Mouse (Mus musculus) cerebellum, adult 8-10 months (tissue): ENCODE measurements around the gene Pid1.
"Not testable (repeated sequence)": the region's sequence is repeated elsewhere in the genome, so short reads cannot be mapped to it uniquely, and the experiment has no call there.

Source experiments
- DNase-seq: peaks from one replicate; pipeline ENCODE4 v3.0.0; 2022

Gene Pid1

DNA sequence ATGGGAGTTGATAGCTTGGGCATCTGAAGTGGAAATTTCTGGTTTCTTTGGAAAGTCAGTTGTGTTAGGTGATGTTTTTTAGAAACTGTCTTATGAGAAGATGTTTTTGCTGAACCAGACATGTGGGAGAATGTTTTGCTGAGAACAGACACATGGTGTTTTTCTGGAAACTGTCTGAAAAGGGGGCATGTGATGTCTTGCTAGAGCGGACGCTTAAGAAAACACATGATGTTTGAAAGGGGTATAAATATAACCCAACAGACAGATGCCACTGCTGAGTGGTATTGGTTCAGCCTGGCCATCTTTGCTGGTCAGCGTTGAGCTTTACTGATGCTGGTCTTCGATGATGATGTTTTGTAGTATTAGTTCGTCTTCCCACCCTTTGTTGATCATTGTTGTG is 6.8 kb downstream of the Pid1 start:
- no peak for DNase-seq

DNA sequence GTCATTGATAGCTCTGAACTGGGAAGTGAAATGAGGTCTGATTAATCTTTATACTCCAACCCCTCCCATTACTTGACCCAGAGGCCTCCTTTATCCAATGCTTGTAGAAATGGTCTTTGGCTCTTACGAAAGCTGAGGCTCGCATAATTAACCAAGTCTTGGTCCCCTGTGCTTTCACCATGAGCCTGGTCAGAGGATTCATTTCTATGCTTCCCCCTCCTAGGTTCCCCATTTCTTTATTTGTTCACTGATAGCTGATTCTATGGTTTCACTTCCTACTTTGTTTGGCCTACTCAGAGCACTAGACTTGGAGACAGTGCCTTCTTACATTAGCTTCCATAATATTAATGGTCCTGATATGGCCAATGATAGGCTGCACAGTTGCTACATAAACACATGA is 13.7 kb downstream of the Pid1 start:
- no peak for DNase-seq

DNA sequence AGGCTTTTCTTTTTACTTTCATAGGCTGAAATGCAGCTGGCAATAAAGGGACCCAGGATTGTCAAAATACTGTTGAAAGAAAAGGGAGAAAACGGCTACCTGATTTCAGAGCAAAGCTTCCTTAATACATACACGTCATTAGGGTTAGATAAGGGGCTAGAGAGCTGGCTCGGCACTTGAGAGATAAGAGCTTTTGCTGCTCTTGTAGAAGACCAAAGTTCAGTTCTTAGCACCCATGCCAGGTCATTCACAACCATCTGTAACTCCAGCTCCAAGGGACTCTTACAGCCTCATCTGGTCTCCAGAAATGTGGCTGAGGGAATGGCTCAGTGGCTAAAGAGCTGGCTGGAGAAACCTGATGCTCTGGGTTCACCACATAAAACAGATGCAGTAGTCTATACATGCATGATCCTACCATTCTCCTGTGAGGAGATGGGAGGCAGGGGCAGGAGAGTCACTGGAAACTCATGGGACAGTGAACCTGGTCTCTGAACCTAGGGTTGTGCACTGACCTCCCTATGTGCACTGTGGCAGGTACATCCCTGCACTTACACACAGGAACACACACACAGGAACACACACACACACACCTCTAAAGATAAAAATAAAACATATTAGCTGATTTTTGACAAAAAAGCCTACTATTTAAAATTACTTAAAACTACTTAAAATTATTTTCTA is 16.0 kb downstream of the Pid1 start:
- no peak for DNase-seq

DNA sequence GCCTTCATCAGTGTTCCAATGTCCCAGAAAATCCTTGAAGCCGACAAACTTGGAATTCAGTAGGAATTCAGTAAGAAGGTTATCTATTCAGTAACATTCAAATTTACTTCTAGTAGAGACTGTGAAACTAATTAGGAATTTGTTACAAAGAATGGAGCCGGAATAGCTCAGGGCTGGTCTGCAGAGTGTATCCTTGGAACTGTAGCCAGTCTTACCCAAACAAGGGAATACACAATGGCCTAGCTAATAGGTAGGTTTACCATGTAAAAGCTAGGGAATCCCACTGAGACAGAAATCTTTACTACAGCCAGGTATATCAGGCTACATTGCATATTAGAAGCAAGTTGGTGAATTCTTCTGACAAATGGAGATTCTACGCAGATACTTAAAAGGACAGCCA is 31.2 kb downstream of the Pid1 start:
- DNase-seq = not testable (repeated sequence)

DNA sequence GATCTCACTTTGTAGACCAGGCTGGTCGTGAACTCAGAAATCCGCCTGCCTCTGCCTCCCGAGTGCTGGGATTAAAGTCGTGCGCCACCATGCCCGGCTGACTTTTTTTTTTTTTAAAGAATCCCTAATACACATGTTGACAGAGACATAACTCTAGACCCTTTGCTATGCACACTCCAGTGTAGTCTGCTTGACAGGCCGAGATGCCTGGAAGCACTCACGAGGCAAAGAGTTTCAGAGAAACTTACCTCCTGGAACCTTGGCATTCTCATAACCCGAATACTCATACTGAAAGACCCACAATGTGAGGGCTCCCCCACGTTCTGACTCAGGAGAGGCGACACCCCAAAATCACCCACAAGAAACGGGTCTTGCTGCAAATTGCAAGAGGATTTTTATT is 32.1 kb downstream of the Pid1 start:
- DNase-seq = not testable (repeated sequence)

DNA sequence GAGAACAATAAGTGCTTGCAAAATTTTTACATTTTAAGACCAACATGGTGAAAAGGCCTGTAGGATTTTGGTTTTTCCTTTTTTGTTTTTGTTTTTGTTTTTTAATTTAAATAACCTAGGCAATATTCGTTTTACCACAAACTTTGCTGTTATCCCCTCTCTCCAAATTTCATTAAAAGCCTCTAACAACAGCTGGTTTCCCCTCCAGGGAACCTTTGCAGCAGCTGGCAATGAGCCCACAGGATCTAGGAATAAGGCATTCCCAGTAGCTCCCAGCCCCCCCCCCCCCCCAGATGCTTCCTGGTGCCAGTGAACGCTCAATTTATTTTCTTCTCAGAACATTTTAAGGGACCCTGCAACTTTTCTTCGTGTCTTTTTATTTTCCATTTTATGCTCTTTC is 38.7 kb downstream of the Pid1 start:
- DNase-seq = no peak

DNA sequence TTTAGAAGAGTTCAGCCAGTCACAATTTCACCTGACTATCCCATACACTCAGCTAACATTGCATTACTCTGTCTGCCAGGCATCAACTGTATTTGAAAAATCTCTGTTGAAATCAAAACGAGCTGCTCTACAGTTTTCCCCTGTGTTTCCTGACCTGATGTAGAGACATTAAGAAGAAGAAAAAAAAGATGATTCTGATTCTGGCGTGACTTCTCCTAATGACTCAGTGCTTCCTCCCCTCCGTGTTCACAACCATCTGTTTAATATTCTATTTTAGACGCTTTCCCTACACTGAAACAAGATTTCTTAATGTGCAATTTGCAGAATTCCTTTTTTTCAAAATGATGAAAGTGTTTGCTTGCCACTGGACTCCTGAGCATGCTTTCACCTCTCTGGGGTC is 42.7 kb downstream of the Pid1 start:
- DNase-seq = peak; percentile 17

DNA sequence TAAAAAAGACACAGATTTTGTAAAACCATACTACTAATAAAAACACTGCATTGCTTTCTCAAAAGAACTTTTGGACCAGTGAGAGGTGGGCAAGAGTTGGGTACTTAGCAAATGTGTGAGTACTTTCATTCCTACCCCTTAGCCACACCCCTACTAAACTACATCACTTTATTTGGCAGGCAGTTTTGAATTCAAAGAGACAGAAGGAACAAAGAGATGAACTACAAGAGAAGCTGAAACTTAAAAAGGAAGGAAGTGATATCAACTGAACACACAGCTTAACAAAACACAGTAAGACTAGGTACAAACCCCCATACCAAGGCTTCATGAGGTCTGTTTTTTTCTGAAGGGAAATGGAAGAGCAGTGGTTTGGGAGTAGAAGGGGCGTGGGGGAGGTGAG is 45.4 kb downstream of the Pid1 start:
- no peak for DNase-seq

DNA sequence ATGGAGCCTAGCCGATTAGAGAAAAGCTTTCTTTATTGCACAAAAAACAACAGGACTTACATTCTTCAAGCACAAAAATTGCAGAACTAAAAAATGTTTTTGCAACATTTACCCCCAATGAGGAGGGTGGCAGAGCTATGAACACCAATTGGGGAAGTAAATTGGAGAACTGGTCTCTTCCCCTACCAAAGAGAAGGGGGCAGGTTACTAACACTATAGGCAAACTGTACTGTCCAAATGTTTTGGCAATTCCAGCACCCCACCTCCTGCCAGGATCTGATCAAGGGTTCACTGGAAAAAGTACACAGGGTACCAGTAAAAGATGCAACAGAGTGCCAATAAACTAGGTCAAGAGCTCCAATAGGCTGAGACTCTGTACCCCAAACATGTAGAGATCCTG is 46.2 kb downstream of the Pid1 start:
- DNase-seq = no peak

DNA sequence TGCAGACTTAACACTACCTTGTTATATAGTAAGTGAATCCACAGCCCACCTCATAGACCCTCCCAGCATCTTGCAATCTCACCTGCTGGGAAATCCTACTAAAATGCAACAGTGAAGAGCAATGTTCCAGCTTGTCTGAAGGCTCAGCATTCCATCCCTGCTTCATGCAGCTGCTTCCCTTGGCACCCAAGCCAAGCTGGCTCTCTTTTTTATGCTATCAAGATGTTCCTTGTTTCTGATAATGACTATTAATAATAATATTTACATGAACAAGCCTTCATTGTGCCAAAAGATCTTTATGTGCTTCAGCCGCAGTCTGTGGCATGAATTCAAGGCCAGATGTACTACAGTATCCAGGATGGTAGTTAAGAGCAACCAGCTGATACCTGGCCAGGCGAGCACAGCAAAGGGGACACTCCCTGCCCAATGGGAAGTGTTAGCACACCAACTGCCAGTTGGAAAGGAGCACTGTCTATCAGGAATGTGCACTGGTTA is 54.0 kb downstream of the Pid1 start:
- DNase-seq = no peak

DNA sequence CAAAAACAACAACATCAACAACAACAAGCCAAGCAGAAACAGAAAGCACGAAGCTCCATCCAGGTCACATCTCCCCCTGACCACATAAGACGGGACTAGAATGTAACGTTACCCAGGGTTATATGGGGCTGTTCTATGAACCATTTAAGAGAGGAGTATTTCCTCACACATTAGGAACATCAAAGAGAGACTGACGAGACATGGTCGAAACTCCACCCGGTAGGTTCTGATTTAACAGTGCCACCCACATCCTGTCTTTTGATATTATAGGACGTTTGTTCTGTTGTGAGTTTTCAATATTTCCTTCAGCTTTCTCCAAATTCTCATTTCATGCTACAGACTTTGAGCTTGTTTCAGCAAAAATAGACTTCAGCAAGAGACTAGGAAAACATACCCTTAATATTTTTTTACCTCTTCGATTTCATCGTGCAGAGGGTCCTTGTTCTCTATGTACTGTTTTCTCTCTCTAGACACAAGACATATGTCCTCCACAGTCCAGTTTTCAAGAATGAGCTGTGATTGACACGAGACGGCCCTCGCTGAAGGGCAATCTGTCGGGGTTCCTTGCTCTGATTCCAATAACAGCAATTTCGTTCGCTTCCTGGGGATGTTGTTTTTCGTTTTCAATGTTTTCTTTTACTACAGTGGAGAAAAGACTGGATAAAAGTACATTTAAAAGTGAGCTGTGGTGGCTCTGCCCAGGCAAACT is 58.1 kb downstream of the Pid1 start:
- DNase-seq = no peak

DNA sequence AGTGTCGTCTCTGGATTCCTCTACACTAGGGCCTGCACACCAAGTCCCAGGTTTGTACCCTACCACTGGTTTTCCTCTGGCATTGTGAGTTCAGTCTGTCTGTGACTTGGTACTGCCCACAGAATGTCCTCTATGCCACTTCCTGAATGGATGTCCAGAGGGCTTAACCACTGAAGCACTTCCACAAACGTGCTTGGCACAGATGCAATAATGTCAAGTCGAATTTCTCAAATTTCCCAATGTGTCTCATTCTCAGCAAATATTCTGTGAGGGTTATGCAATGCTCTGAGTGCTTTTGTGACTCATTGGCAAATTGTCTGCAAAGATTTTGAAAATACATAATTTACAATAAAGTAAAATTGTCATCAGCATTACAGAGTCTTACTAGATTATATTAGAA is 61.2 kb downstream of the Pid1 start:
- DNase-seq = no peak

DNA sequence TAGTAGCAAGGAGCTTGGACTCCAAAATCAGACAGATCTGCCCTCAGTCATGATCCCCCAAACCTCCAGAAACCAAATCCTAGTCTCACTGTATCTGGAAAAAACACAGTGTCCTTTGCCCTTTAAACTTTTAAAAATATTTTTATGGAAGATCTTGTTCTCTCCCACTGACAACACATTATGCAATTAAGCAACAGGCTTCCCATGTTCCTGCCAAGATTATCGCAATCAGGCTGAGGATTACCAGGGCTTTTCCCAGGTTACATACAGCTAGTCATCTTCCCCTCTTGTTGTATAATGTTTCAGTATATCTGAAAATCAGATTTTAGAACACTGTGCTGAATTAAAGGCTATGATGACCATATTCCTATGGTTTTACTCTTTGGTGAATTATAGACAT is 64.3 kb downstream of the Pid1 start:
- no peak for DNase-seq

DNA sequence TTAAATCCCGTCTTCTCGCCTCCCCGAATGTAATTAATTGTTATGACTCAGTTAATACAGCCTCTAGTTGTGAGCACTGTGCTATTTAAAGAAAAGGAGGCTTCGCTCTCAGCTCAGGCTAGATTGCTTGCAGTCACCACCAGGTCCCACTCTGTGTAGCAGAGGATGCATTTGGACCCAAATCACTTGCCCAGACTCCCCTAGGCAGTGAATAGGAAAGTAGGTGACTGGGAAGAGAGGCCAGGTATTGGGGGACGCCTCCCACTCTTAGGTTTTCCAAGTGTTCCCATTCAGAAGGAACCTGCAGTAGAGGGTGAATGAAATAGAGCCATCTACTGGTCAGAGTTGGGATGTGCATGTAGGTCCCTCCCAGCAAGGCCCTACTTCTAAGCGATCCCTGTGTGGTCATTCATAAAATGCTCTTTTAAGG is 77.3 kb downstream of the Pid1 start:
- peak; percentile 83 for DNase-seq

DNA sequence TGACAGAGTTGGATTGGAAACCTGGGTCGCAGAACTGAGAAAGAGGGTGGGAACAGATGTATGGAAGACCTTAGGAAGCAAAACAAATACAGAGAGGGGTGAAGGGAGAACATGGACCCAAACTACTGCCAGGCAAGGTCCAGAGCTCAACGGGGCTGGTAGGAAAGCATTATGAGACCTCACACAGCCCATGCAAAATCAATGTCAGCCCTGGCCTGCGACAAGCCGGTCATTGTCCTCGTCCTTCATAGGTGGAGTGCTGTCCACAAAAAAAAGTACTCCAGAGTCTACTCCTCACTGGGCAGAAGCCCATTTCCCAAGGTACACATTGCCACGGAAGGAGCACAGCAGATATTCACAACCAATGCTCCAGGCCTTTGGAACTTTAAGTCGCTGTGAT is 78.4 kb downstream of the Pid1 start:
- no peak for DNase-seq

DNA sequence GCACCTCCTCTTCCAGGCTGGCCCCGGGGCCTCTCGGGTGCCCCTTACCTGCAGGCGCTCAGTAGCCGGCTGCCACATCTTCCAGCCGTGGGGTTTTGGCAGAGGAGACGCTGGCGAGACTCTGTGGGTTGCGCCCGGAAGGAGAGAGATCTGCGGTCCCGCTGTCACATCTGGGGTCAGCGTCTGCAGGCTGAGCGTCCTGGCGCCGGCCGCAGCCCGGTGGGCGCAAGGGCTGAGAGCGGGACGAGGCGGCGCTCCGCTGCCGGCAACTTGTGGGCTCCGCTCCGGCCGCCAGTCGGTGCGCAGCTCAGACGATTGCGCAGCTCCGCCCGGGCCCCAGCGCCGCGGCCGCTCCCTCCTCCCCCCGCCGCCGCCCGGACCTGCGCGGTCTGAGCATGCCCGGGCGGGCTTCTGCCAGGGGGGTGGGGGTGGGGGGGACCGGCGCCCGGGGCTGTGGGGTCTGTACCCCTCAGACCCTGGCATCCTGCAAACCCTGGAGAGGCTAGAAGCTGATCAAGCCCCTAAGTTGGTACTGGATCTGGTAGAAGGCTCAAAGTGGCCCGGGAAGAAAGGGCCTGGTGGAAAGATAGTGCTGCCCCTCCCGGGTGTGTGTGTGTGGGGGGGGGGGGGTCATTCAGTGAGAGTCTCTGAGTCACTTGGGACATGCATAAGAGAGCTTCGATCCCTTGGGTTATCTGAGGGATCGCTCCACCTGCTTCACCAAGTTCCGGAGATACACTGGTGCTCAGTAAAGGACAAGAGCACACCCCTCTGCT is 79.5 kb downstream of the Pid1 start:
- DNase-seq = peak; percentile 73

DNA sequence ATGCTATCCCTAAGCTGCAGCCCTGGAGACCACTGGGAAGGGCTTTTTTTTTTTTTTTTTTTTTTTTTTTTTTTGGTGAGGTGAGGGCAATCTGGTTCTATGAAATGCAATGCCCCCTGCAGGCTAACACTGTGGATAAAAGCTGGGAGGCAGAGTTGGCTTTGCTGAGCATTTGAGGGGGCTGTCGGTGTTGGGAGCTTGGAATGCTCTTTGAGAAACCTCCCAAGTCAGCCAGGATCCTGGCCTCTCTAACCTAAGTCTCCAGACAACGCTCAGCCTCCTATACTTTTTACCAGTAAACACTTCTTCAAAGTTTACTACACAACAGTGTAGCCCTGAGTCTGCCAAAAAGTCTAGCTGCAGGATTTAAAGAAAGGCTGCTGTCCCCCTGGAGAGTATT is 80.9 kb downstream of the Pid1 start:
- peak; percentile 27 for DNase-seq

DNA sequence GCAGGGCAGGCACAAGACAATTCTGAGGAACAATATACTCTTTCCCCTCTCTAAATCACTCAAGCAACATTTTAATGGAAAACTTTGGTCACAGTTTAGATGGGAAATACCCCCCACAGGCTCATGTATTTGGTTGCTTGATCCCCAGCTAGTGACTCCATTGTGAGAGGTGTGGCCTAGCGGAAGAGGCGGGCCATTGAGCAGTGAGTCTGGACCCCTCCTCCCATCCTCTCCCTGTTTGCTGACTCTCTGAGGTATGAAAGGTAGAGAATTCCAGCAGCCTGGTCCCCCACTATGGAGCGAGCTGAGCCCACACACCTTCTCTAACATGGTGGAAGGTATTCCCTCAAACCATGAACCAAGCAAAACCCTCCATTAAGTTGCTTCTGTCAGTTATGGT is 83.8 kb downstream of the Pid1 start:
- no peak for DNase-seq

DNA sequence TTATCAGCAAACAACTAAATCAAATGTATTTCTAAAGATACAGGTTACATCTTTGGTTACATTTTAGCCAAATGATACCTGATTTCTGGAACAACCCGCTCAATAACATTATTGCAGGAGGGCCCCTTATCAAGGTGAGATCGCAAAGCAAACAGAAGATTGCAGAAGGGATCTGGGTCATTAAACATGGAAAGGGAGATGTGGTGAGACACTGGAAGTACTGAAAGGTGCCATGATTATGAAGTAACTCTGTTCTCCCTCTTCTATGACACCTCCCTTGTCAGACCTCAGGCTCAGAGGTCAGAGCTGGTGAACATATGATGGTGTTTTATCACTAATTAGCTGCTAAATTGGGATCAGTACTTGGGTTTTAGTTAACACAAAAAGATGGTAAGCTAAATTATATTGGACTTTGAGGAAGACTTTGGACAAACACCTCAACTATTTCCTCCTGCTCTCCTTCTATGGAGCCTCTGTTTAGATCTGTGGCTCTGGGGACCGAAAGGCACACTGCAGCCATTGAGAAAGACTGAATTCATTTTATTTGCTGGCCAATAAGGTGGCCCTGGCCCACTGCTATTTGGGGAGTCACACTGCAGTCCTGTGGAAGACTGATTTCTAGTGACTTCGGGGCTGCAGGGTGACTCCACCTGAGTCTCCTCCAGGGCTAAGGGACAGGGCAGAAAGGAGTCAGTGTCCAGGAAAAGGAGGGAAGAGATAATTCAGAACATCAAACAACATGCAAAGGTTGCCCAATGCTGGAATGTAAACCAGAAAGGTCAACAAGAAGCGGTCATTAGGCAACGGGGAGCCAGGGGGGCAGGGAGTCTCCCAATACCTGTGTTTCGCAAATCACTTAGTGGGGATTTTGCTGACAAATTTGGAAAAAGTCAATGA is 85.4 kb downstream of the Pid1 start:
- no peak for DNase-seq

DNA sequence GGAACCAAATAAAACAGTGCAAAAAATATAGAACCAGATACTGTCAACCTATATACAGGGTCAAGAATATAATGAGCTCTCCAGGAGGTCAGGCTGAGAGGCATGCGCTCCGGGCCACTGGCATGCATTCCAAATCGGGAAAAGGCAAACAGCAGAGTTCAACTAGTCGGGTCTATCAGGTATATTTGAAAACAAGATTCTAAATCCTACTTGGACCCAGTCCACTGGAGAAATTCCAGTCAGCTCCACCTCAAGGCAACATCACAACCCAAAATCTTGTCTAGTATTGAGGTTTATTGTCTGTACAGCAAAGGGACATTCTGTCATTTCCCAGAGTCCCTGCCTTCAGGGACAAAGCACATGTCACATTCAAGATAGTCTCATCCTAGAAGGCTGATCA is 91.0 kb downstream of the Pid1 start:
- DNase-seq = no peak

DNA sequence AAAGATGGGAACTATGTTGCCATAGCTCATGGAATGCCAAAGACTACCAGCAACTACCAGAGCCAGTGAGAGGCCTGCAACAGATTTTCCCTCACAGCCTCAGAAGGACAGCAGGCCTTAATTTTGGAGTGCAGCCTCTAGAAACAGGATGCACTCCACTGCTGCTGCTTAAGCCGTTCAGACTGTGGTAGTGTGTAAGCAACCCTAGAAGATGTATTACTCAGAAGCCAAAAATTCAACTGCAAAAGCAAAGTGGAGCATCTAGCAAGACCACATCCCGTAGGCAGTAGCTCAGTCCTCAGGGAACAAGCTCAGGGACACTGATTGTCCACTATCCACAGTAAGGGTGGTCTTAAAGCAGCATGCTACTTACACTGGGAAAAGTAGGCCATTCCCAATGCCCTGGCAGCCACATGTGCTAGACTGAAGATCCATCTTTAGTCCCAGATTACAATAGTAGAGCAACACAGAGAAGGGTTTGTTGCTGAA is 92.2 kb downstream of the Pid1 start:
- DNase-seq = no peak

DNA sequence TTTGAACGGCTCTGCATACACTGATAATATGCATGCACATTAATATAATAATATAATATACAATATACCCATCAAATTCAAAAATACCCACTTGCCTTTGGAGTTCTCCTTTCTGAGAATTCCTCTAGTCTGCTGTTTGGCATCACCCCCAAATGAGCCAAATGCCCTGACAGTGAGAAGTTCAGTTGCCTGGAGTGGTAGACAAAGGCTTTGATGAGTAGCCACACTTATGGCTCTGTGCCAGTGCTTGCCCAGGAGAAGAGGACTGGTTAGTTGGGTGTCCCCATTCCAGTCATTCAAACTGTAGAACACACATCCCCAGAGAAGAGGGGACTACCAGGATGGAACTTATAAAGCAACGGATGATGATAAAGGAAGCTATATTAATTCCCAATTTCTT is 106.3 kb downstream of the Pid1 start:
- DNase-seq = no peak

DNA sequence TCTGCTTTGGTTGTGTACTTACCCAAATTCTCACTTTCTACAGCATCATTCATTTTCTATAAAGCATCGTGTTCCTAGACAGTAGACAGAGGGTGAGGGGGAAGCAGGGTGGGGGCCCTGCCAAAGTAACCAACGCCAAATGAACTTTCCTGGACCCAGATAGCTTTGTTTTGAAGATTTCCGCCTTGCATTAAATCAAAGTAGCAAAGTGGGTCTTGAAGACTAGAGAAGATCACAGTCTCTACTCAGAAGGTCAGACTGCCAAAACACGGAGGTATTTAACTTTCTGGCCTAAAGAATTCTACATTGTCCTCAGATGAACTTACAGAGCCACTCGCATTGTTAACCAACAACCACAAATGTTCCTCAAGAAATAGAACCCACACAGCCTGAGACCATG is 109.6 kb downstream of the Pid1 start:
- DNase-seq = no peak
